Mouse (Mus musculus): Measurements from ENCODE around the gene Rac3. TPM values are rescaled to one million over a fixed set of nuclear protein-coding genes. Genes with fewer than 3 reads are reported as not detected.

Gene Rac3
- polyA plus RNA-seq, 1 experiment from 2014 or later = 560 TPM

- H3K9ac ChIP-seq = no peak overlapping the region
- H3K27me3 ChIP-seq (replicated peaks) = no peaks in the 10 kb centered on the region
- H3K27ac ChIP-seq = no peak overlapping the region
- no peak for ATAC-seq (replicated peaks)
- H3K4me2 ChIP-seq = no peak overlapping the region
- no peak overlapping the region for H3K4me3 ChIP-seq
- no peaks in the 10 kb centered on the region for H3K9me3 ChIP-seq
- H3K36me3 ChIP-seq (replicated peaks) = peaks cover 8% of the 10 kb centered on the region
- 87% methylated on average over 3 of the region's 3 CpGs for WGBS
- no peaks in the 10 kb centered on the region for H3K4me1 ChIP-seq
These were observed 31.9 kb upstream of the Rac3 start for GRCm38 (mm10) chr11:120689365-120689764.

DNA sequence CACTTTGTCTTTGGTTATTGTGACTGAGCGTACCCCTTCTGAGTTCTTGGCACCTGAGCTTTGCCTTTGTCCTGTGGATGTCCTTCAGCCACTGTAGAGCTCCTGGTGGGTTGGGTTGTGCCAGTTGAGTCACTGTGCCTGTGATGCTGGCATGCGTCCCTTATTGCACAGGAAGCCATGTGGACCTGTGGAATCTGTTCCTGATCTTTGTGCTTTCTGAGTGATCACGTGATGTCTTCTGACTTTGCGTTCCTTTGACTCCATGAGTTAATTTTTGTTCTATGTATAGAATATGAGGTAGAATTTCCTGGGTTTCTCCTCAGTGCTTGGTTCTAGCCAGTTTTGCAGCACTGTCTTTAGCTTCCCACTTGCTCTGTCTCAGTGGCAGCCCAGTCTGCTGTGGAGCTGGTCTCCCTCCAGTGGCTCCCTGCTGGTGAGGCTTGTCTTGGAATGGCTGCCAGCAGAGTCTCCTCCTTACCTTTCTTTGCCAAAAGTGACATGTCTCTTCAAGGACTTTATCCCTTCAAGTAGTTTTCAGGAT lies 28.7 kb upstream of the Rac3 start:
- no peak overlapping the region for H3K27ac ChIP-seq
- H3K36me3 ChIP-seq (replicated peaks) = peaks cover 2% of the 10 kb centered on the region; the same call in 1 of the 2 replicates
- H3K4me1 ChIP-seq = peaks cover 14% of the 10 kb centered on the region
- no peaks in the 10 kb centered on the region for H3K27me3 ChIP-seq (replicated peaks)
- H3K4me3 ChIP-seq = no peak overlapping the region
- WGBS = 98% methylated on average over 4 of the region's 4 CpGs
- H3K9ac ChIP-seq = no peak overlapping the region
- H3K9me3 ChIP-seq = no peaks in the 10 kb centered on the region
- ATAC-seq (replicated peaks) = no peak
- H3K4me2 ChIP-seq = no peak overlapping the region

GRCm38 (mm10) chr11:120693461-120693860 lies 27.8 kb upstream of the Rac3 start:
- peaks cover 14% of the 10 kb centered on the region for H3K4me1 ChIP-seq
- 0 out of 2 replicates have a peak, but pooled peaks cover 2% of the 10 kb centered on the region for H3K36me3 ChIP-seq (replicated peaks)
- WGBS = 67% methylated on average over 3 of the region's 3 CpGs
- no peak overlapping the region for H3K9ac ChIP-seq
- no peak overlapping the region for H3K4me2 ChIP-seq
- no peak overlapping the region for H3K4me3 ChIP-seq
- H3K27me3 ChIP-seq (replicated peaks) = no peaks in the 10 kb centered on the region
- ATAC-seq (replicated peaks) = no peak
- H3K27ac ChIP-seq = no peak overlapping the region
- H3K9me3 ChIP-seq = no peaks in the 10 kb centered on the region

GRCm38 (mm10) chr11:120695184-120695583 lies 26.1 kb upstream of the Rac3 start:
- 0 out of 2 replicates have a peak, but pooled peaks cover 2% of the 10 kb centered on the region for H3K36me3 ChIP-seq (replicated peaks)
- WGBS = 21% methylated on average over 4 of the region's 4 CpGs
- peaks cover 14% of the 10 kb centered on the region for H3K4me1 ChIP-seq
- no peaks in the 10 kb centered on the region for H3K27me3 ChIP-seq (replicated peaks)
- peak; percentile 62 for ATAC-seq (replicated peaks)
- no peak overlapping the region for H3K4me2 ChIP-seq
- H3K27ac ChIP-seq = peak overlapping the region; percentile 68; the same call in 1 of the 2 replicates
- H3K4me3 ChIP-seq = no peak overlapping the region
- H3K9me3 ChIP-seq = no peaks in the 10 kb centered on the region
- H3K9ac ChIP-seq = no peak overlapping the region

GRCm38 (mm10) chr11:120695641-120696040 lies 25.6 kb upstream of the Rac3 start:
- Histone ChIP-seq H3K27ac (peak overlapping the region; percentile 68), H3K9ac (no peak overlapping the region)
- 32% methylated on average over 12 of the region's 12 CpGs for WGBS

DNA sequence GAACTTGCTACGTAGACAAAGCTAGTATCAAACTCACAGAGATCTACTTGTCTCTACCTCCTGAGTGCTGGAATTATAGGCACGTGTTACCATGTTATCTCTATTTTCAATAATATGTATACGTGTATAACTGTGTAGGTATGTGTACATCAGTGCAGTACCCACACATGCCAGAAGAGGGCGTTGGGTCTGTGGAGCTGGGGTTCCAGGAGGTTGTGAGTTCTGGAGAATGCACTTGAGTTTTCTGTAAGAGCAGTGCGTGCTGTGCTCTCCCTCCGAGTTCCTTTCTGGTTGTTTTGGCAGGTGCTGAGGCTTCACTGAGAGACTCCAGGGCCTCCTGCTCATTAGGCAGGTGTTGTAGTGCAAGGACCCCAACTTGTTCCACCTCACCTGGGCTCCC lies 24.7 kb upstream of the Rac3 start:
- H3K27me3 ChIP-seq (replicated peaks) = no peaks in the 10 kb centered on the region
- H3K9ac ChIP-seq = no peak overlapping the region
- WGBS = 92% methylated on average over 6 of the region's 6 CpGs
- no peak for ATAC-seq (replicated peaks)
- no peak overlapping the region for H3K4me2 ChIP-seq
- H3K9me3 ChIP-seq = no peaks in the 10 kb centered on the region
- H3K4me1 ChIP-seq = peaks cover 14% of the 10 kb centered on the region
- H3K4me3 ChIP-seq = no peak overlapping the region
- 0 out of 2 replicates have a peak, but pooled peaks cover 4% of the 10 kb centered on the region for H3K36me3 ChIP-seq (replicated peaks)
- no peak overlapping the region for H3K27ac ChIP-seq

More at GRCm38 (mm10) chr11:120695641-120696040, 25.6 kb upstream of the Rac3 start:
- Histone ChIP-seq H3K27me3 (replicated peaks) (no peaks in the 10 kb centered on the region), H3K4me1 (peaks cover 14% of the 10 kb centered on the region), H3K4me2 (no peak overlapping the region), H3K4me3 (no peak overlapping the region), H3K36me3 (replicated peaks) (0 out of 2 replicates have a peak, but pooled peaks cover 2% of the 10 kb centered on the region), H3K9me3 (no peaks in the 10 kb centered on the region)
- ATAC-seq (replicated peaks) = peak; percentile 76

DNA sequence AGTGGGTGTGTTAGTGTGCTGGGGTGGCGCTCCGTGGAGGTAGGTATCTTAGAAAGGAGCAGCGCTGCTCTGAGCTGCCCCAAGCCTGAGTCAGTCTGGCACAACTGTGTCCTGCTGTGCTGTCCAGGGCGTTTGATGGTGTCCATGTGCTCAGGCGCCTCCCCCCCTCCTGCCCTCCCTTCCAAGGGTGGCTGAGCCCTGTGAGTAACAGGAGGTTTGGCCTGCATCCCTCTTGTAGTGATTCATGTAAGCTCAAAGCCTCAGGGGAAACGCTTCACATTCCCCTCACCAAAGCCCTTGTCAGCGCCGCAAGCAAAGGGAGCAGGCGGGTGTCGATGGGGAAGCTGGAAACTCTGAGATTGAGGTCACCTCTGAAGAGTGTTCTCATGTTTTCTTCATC lies 23.5 kb upstream of the Rac3 start:
- Histone ChIP-seq H3K27me3 (replicated peaks) (no peaks in the 10 kb centered on the region), H3K4me2 (no peak overlapping the region), H3K4me3 (no peak overlapping the region), H3K4me1 (peaks cover 14% of the 10 kb centered on the region), H3K9me3 (no peaks in the 10 kb centered on the region), H3K27ac (no peak overlapping the region), H3K36me3 (replicated peaks) (0 out of 2 replicates have a peak, but pooled peaks cover 7% of the 10 kb centered on the region), H3K9ac (no peak overlapping the region)
- WGBS = 73% methylated on average over 10 of the region's 10 CpGs
- no peak for ATAC-seq (replicated peaks)

DNA sequence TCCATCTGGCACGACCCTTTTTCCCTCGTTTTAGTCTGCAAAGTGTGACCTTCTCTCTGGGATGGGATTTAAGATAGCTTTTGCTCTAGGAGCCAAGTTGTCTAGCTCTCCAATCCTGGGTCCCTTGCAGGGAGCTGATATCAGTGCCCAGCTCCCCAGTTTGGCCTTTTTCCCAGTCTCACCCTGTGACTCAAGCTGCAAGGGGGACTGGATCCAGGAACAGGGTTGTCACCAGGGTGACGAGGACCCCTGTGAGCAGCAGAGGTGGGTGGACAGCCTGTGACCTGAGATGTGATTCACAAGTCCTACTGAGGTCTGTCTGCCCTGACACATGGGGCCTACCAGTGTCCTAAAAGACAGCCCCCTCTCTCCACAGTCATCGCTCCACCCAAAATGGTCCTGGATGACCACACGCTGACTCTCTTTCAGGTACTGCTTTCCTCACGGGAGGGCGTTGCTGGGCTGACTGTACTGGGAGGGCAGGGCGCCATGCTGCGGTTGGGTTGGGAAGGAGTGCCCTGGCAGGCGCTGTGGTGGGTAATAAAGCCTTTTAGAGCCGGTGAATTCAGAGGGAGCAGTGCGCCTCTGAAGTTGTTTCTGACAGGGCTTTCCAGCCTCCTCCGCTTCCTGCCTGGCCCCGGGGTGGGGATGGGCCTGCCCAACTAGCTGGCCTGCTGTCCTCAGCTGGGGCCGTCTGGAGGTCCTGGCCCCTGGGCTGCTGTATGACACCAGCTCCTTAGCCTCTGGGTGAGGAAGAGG lies 17.4 kb upstream of the Rac3 start:
- Histone ChIP-seq H3K4me2 (no peak overlapping the region), H3K27ac (peak overlapping the region; percentile 35; the same call in 1 of the 2 replicates), H3K27me3 (replicated peaks) (no peaks in the 10 kb centered on the region), H3K36me3 (replicated peaks) (0 out of 2 replicates have a peak, but pooled peaks cover 7% of the 10 kb centered on the region), H3K9ac (no peak overlapping the region), H3K4me1 (peaks cover 32% of the 10 kb centered on the region), H3K9me3 (no peaks in the 10 kb centered on the region), H3K4me3 (no peak overlapping the region)
- no peak for ATAC-seq (replicated peaks)
- 48% methylated on average over 15 of the region's 15 CpGs for WGBS

- WGBS = 19% methylated on average over 8 of the region's 8 CpGs
- H3K36me3 ChIP-seq (replicated peaks) = 0 out of 2 replicates have a peak, but pooled peaks cover 7% of the 10 kb centered on the region
- peak overlapping the region; percentile 47; the same call in 1 of the 2 replicates for H3K27ac ChIP-seq
- no peak overlapping the region for H3K4me2 ChIP-seq
- peaks cover 32% of the 10 kb centered on the region for H3K4me1 ChIP-seq
- no peaks in the 10 kb centered on the region for H3K27me3 ChIP-seq (replicated peaks)
- H3K9me3 ChIP-seq = no peaks in the 10 kb centered on the region
- H3K4me3 ChIP-seq = no peak overlapping the region
- ATAC-seq (replicated peaks) = peak; percentile 40; the same call in 1 of the 2 replicates
- 0 out of 2 replicates have a peak overlapping the region, but pooled peaks have one; percentile 6 for H3K9ac ChIP-seq
These were observed 16.6 kb upstream of the Rac3 start for GRCm38 (mm10) chr11:120704486-120705325.

GRCm38 (mm10) chr11:120706120-120706519 lies 15.2 kb upstream of the Rac3 start:
- Histone ChIP-seq H3K27me3 (replicated peaks) (no peaks in the 10 kb centered on the region), H3K4me3 (no peak overlapping the region), H3K4me1 (peaks cover 32% of the 10 kb centered on the region), H3K9ac (no peak overlapping the region), H3K4me2 (no peak overlapping the region), H3K9me3 (no peaks in the 10 kb centered on the region), H3K27ac (no peak overlapping the region), H3K36me3 (replicated peaks) (0 out of 2 replicates have a peak, but pooled peaks cover 6% of the 10 kb centered on the region)
- 58% methylated on average over 5 of the region's 5 CpGs for WGBS
- ATAC-seq (replicated peaks) = no peak

GRCm38 (mm10) chr11:120707225-120707624 lies 14.0 kb upstream of the Rac3 start:
- ATAC-seq (replicated peaks) = no peak
- no peak overlapping the region for H3K4me3 ChIP-seq
- no peak overlapping the region for H3K9ac ChIP-seq
- WGBS = 10% methylated on average over 11 of the region's 12 CpGs
- H3K4me1 ChIP-seq = peaks cover 34% of the 10 kb centered on the region
- H3K27me3 ChIP-seq (replicated peaks) = no peaks in the 10 kb centered on the region
- no peaks in the 10 kb centered on the region for H3K36me3 ChIP-seq (replicated peaks)
- H3K4me2 ChIP-seq = no peak overlapping the region
- H3K9me3 ChIP-seq = no peaks in the 10 kb centered on the region
- H3K27ac ChIP-seq = peak overlapping the region; percentile 11; the same call in 1 of the 2 replicates

DNA sequence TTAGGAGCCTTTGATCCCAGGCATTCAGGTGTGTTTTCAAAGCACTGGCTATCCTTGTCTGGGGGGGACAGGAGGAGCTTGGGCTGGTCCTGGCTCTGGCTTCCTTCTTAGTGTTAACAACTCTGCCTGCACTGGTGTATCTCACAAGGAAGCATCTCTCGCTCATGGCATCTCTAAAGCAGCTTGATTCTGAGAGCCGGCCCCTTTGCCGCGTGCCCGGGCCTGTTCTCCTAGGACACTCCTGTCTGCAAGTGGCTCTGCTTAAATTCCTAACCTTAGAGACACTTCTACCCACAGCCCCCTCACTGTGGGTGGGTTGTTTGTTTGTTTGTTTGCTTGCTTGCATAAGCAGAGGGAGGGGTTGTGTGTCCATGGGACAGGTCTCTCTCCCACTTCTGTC lies 13.3 kb upstream of the Rac3 start:
- H3K4me2 ChIP-seq = no peak overlapping the region
- no peak for ATAC-seq (replicated peaks)
- WGBS = 32% methylated on average over 5 of the region's 5 CpGs
- no peak overlapping the region for H3K4me3 ChIP-seq
- no peaks in the 10 kb centered on the region for H3K36me3 ChIP-seq (replicated peaks)
- H3K27ac ChIP-seq = 0 out of 2 replicates have a peak overlapping the region, but pooled peaks have one; percentile 9
- peaks cover 42% of the 10 kb centered on the region for H3K4me1 ChIP-seq
- H3K27me3 ChIP-seq (replicated peaks) = no peaks in the 10 kb centered on the region
- H3K9ac ChIP-seq = no peak overlapping the region
- H3K9me3 ChIP-seq = no peaks in the 10 kb centered on the region
